Mouse (Mus musculus) layer of hippocampus, adult 18-20 months (tissue): ENCODE measurements around the gene Gm11549. TPM values are rescaled to one million over a fixed set of nuclear protein-coding genes. Genes with fewer than 3 reads are reported as not detected.

Experiments
- DNase-seq, 2 experiments: peaks; one replicate each; pipeline ENCODE4 v3.0.0; 2022; ENCODE audit warnings: low spot score in 2 of 2
- total RNA-seq, 2 experiments: library from RNA; stranded (reverse); gene quantifications; 2 replicates each; pipeline ENCODE4 v1.2.3; 2021

Gm11549 gene
- total RNA-seq, 2 experiments from 2014 or later = 2.7 to 3.3 TPM

DNA sequence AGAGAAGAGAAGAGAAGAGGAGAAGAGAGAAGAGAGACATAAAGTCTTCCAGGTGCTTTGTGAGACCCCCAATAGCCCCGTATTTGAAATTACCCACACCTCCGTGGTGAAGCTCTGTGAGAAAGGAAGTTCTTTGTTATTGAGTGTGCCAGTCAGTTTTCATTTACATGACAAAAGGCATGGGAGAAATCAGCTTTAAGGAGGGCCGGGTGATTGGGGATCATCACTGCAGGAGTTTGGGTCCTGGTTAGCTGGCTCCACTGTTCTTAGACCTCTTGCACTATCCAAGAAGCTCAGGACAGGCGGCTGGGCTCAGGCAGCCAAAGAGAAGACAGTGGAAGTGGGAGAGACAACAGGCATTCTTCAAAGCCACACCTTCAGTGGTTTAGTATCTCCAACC lies 524 bp upstream of the Gm11549 start:
- DNase-seq = no peak

GRCm38 (mm10) chr3:36516196-36516595 lies 5.4 kb downstream of the Gm11549 start:
- no peak for DNase-seq

DNA sequence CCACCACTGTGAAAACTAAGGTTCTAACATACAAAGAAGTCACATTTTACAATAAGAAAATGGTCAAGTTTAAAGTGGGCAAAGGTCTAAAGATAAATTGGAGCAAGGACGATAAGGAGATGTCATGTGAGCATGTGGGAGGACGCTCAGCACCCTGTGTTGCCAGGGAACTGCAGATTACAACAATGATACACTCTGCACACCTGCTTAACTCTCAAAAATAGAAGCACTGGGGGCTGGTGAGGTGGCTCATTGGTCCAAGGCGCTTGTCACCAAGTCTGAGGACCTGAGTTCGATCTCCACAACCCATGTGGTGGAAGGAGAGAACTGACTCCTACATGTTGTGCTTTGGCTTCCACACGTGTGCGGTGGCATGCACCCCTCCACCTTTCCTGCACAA lies 10.1 kb downstream of the Gm11549 start:
- no peak for DNase-seq

- DNase-seq = no peak
These were observed 15.5 kb downstream of the Gm11549 start for GRCm38 (mm10) chr3:36505809-36506735.

DNA sequence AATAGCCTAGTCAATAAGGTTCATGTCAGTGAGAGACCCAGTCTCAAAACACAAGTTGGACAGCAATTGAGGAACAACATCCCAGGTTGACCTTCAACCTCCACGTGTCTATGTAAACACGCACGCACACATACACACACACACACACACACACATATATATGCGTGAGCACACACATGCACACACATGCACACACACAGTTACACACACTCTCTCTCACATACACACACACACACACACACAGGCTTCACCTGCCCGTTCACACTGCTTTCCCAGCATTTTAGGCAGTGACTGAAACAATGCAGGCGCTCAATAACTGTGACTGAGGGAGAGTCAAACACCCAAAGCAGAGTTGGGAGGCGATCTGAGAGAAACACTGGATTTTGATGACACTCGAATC lies 16.3 kb downstream of the Gm11549 start:
- no peak for DNase-seq

DNA sequence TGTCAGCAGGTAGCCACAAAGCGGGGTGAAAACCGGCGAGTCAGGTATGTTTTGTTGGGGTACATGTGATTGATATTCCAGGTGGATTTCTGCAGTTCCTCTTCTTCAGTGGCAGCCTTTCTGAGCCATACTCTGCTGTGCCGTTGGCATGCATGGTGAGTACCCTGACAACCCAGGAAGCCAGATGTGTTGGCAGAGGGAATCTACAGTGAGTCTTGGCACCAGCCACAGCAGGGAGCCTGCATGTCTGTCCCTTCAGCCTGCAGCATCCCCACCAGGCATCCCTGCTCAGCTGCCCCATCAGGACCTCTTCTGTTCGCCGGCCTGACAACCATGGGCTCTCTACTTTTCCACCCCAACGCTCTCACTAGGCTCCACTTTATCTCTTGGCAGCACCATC lies 20.1 kb downstream of the Gm11549 start:
- DNase-seq = no peak

DNA sequence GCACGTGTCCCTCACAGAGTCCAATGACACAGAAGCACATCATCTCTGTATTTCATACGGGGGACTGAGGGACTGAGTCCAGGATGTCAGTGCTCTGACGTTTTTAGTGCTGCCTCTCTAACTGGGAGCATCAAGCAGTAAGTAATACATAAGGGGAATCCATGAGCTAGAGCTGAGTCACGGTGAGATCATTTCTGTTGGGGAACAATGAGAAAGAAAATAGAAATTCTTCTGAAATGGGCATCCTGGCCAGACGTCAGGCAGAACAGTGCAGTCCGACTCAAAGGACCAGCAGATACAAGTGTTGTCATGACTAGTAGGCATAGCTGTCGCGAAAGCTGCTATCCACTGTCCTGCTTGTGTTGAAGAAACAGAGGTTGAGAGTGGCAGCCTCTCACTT lies 20.6 kb downstream of the Gm11549 start:
- no peak for DNase-seq

- no peak for DNase-seq
These were observed 22.2 kb downstream of the Gm11549 start for GRCm38 (mm10) chr3:36499418-36499817.

GRCm38 (mm10) chr3:36498224-36498623 lies 23.4 kb downstream of the Gm11549 start:
- DNase-seq = no peak

GRCm38 (mm10) chr3:36496746-36497145 lies 24.9 kb downstream of the Gm11549 start:
- peak; percentile 59 to 80 for DNase-seq

- no peak for DNase-seq
These were observed 25.3 kb downstream of the Gm11549 start for GRCm38 (mm10) chr3:36496273-36496672.

DNA sequence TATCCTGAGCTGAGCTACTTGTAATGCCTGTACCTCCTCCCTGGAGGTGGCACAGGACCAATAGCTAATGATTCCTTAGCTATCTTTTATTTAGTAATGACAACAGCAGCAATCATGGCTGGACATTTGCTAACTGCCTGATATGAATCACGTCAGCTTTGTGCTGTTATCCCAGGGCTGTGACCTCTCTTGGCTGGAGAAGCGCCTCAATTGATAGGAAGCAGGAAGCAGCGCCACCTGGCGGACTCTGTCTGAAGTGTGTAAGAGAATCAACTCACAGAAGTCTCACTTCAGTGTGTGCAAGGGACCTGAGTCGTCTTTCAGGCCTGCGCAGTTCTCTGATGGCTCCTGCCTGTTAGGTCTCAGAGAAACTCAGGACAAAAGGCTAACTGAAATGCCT lies 26.2 kb downstream of the Gm11549 start:
- DNase-seq = peak; percentile 78 to 93

DNA sequence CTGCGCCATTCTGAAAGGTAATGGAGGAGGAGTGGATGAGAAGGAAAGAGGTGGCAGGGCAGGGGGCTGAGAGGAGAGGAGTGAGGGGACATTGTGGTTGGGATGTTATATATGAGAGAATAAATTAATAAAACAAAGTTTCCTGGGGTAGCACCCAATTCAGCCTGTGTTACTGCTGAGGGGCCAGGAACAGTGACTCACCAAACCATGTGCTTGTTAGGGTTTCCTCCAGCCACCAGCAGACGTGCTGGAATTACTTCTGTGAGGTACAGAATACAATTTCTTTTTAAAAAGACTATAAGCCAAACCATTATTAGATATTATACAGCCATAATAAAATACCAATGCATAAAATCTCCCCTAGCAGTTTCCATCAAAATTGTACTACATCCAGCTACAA lies 27.0 kb downstream of the Gm11549 start:
- DNase-seq = no peak

GRCm38 (mm10) chr3:36493641-36494283 lies 27.9 kb downstream of the Gm11549 start:
- DNase-seq = no peak

DNA sequence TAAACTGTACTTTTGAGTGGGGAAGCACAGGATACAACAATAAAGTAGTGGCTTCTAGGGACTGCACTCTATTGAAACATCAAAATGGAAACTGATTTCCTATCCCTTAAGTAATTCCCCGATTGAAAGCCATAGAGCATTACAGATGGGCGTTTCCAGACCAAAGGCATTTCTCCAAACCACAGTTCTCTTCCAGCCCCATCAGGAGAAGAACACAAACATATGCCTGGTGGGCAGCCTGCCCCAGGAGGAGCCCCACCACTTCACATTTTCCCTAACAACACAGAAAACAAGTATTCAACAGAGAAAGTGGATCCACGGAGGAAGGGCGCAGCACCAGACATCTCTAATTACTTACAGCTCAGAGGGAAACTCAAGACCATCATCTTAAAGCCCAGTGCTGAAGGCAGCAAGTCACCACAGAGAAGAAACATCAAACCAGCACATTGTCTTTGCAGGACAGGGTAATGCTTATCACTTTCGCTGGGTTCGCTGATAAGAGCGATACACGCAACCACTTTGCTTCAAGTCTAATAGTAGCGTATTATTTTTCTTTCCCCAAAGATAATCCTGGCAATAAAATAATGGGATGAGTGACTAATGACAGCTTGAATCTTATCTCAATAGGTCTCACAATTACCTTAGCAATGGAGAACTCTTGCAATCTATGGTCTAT lies 28.8 kb downstream of the Gm11549 start:
- no peak for DNase-seq

GRCm38 (mm10) chr3:36491535-36491934 lies 30.1 kb downstream of the Gm11549 start:
- DNase-seq = no peak

GRCm38 (mm10) chr3:36489590-36489910 lies 32.1 kb downstream of the Gm11549 start:
- DNase-seq = no peak

DNA sequence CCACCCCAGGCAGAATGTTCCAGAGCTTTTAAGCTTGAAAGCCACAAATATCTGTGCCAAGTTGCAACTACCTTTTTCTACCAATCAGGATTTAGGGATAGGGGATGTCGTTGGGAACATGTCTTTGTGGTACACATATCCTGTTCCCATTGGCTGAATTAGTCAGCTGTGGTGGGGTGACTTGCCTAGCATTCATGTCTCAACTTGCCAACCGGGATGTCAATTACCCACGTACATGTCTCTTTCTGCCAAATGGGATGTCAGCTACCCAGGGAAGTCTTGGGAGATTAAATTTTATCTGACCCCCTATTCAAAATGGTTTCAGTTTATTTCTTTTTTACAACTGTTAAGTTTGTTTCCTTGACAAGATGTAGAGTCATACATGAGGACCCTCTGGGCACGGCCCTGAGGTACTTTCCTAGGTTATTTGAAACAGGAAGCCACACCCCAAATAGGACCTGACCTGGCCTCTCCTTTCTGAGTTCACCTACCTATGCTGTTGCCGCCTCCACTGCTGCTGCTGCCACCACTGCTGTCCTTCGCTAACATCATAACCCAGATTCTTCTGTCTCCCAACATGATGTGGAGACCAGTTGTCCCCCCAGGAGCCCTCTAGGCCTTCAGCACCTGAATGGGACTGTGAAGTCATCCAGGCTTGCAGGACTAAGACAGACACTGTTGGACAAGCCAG lies 32.6 kb downstream of the Gm11549 start:
- no peak for DNase-seq

GRCm38 (mm10) chr3:36488367-36488766 lies 33.2 kb downstream of the Gm11549 start:
- no peak for DNase-seq

GRCm38 (mm10) chr3:36486881-36487280 lies 34.7 kb downstream of the Gm11549 start:
- no peak for DNase-seq

GRCm38 (mm10) chr3:36486176-36486575 lies 35.4 kb downstream of the Gm11549 start:
- no peak for DNase-seq

- no peak for DNase-seq
These were observed 37.3 kb downstream of the Gm11549 start for GRCm38 (mm10) chr3:36484292-36484691.
